Mouse (Mus musculus): ENCODE measurements around the gene Chn1. TPM values are rescaled to one million over a fixed set of nuclear protein-coding genes. Genes with fewer than 3 reads are reported as not detected.

The Chn1 gene
- polyA plus RNA-seq, 1 experiment from 2014 or later = 116 TPM

GRCm38 (mm10) chr2:73636387-73636786 is 138.8 kb downstream of the Chn1 start:
- 84% methylated on average over 3 of the region's 3 CpGs for WGBS

GRCm38 (mm10) chr2:73631816-73632215 is 143.3 kb downstream of the Chn1 start:
- Histone ChIP-seq H3K4me1 (ENCODE audit: control insufficient read depth, insufficient read depth, low read length) (no peaks in the 10 kb centered on the region), H3K9me3 (ENCODE audit: control insufficient read depth, low read length) (no peaks in the 10 kb centered on the region), H3K4me2 (ENCODE audit: low read depth) (no peak overlapping the region), H3K27ac (ENCODE audit: low read depth, low read length) (no peak overlapping the region), H3K4me3 (ENCODE audit: low read depth, low read length) (no peak overlapping the region), H3K27me3 (ENCODE audit: control insufficient read depth, insufficient read depth, low read length) (no peaks in the 10 kb centered on the region), H3K36me3 (ENCODE audit: control insufficient read depth, insufficient read depth, low read length) (no peaks in the 10 kb centered on the region), H3K9ac (ENCODE audit: low read length) (no peak overlapping the region)
- DNase-seq (ENCODE audit: low spot score) (no peak), ATAC-seq (ENCODE audit: insufficient read depth, low FRiP score, low TSS enrichment) (no peak)
- WGBS = 92% methylated on average over 7 of the region's 7 CpGs

More at GRCm38 (mm10) chr2:73636387-73636786, 138.8 kb downstream of the Chn1 start:
- ATAC-seq (ENCODE audit: insufficient read depth, low FRiP score, low TSS enrichment) (no peak), DNase-seq (ENCODE audit: low spot score) (no peak)
- Histone ChIP-seq H3K9ac (ENCODE audit: low read length) (no peak overlapping the region), H3K27ac (ENCODE audit: low read depth, low read length) (no peak overlapping the region), H3K4me1 (ENCODE audit: control insufficient read depth, insufficient read depth, low read length) (no peaks in the 10 kb centered on the region), H3K27me3 (ENCODE audit: control insufficient read depth, insufficient read depth, low read length) (no peaks in the 10 kb centered on the region), H3K36me3 (ENCODE audit: control insufficient read depth, insufficient read depth, low read length) (no peaks in the 10 kb centered on the region), H3K4me2 (ENCODE audit: low read depth) (no peak overlapping the region), H3K4me3 (ENCODE audit: low read depth, low read length) (no peak overlapping the region), H3K9me3 (ENCODE audit: control insufficient read depth, low read length) (no peaks in the 10 kb centered on the region)

GRCm38 (mm10) chr2:73618486-73619052 is 156.6 kb downstream of the Chn1 start:
- ATAC-seq (ENCODE audit: insufficient read depth, low FRiP score, low TSS enrichment) (no peak), DNase-seq (ENCODE audit: low spot score) (no peak)
- Histone ChIP-seq H3K4me3 (ENCODE audit: low read depth, low read length) (no peak overlapping the region), H3K9ac (ENCODE audit: low read length) (no peak overlapping the region), H3K4me2 (ENCODE audit: low read depth) (no peak overlapping the region), H3K36me3 (ENCODE audit: control insufficient read depth, insufficient read depth, low read length) (no peaks in the 10 kb centered on the region; the same call in 1 of the 2 replicates), H3K27me3 (ENCODE audit: control insufficient read depth, insufficient read depth, low read length) (no peaks in the 10 kb centered on the region), H3K27ac (ENCODE audit: low read depth, low read length) (no peak overlapping the region), H3K9me3 (ENCODE audit: control insufficient read depth, low read length) (no peaks in the 10 kb centered on the region), H3K4me1 (ENCODE audit: control insufficient read depth, insufficient read depth, low read length) (no peaks in the 10 kb centered on the region)
- 60% methylated on average over 4 of the region's 4 CpGs for WGBS

- no peak for ATAC-seq (ENCODE audit: insufficient read depth, low FRiP score, low TSS enrichment)
Measured at GRCm38 (mm10) chr2:73616434-73617057, 158.6 kb downstream of the Chn1 start.

GRCm38 (mm10) chr2:73615456-73615855 is 159.7 kb downstream of the Chn1 start:
- peaks cover 3% of the 10 kb centered on the region for H3K36me3 ChIP-seq (ENCODE audit: control insufficient read depth, insufficient read depth, low read length)
- WGBS = 89% methylated on average over 5 of the region's 5 CpGs
- H3K9me3 ChIP-seq (ENCODE audit: control insufficient read depth, low read length) = no peaks in the 10 kb centered on the region
- no peaks in the 10 kb centered on the region for H3K4me1 ChIP-seq (ENCODE audit: control insufficient read depth, insufficient read depth, low read length)
- ATAC-seq (ENCODE audit: insufficient read depth, low FRiP score, low TSS enrichment) (no peak), DNase-seq (ENCODE audit: low spot score) (no peak)
- no peak overlapping the region for H3K4me2 ChIP-seq (ENCODE audit: low read depth)
- H3K27me3 ChIP-seq (ENCODE audit: control insufficient read depth, insufficient read depth, low read length) = no peaks in the 10 kb centered on the region
- no peak overlapping the region for H3K4me3 ChIP-seq (ENCODE audit: low read depth, low read length)
- H3K27ac ChIP-seq (ENCODE audit: low read depth, low read length) = no peak overlapping the region
- no peak overlapping the region for H3K9ac ChIP-seq (ENCODE audit: low read length)

More at GRCm38 (mm10) chr2:73616434-73617057, 158.6 kb downstream of the Chn1 start:
- Histone ChIP-seq H3K4me3 (ENCODE audit: low read depth, low read length) (no peak overlapping the region), H3K4me2 (ENCODE audit: low read depth) (no peak overlapping the region), H3K9me3 (ENCODE audit: control insufficient read depth, low read length) (no peaks in the 10 kb centered on the region), H3K9ac (ENCODE audit: low read length) (no peak overlapping the region), H3K4me1 (ENCODE audit: control insufficient read depth, insufficient read depth, low read length) (no peaks in the 10 kb centered on the region), H3K36me3 (ENCODE audit: control insufficient read depth, insufficient read depth, low read length) (peaks cover 3% of the 10 kb centered on the region), H3K27me3 (ENCODE audit: control insufficient read depth, insufficient read depth, low read length) (no peaks in the 10 kb centered on the region), H3K27ac (ENCODE audit: low read depth, low read length) (no peak overlapping the region)
- WGBS = 82% methylated on average over 17 of the region's 17 CpGs
- DNase-seq (ENCODE audit: low spot score) = no peak

- H3K4me3 ChIP-seq (ENCODE audit: low read depth, low read length) = no peak overlapping the region
- DNase-seq (ENCODE audit: low spot score) = no peak
- WGBS = 93% methylated on average over 8 of the region's 8 CpGs
Measured at GRCm38 (mm10) chr2:73614303-73614702, 160.8 kb downstream of the Chn1 start.

GRCm38 (mm10) chr2:73612941-73613340 is 162.2 kb downstream of the Chn1 start:
- DNase-seq (ENCODE audit: low spot score) = no peak
- no peak overlapping the region for H3K27ac ChIP-seq (ENCODE audit: low read depth, low read length)
- no peak for ATAC-seq (ENCODE audit: insufficient read depth, low FRiP score, low TSS enrichment)
- no peak overlapping the region for H3K4me2 ChIP-seq (ENCODE audit: low read depth)
- no peaks in the 10 kb centered on the region for H3K27me3 ChIP-seq (ENCODE audit: control insufficient read depth, insufficient read depth, low read length)
- H3K4me1 ChIP-seq (ENCODE audit: control insufficient read depth, insufficient read depth, low read length) = no peaks in the 10 kb centered on the region
- no peak overlapping the region for H3K9ac ChIP-seq (ENCODE audit: low read length)
- H3K36me3 ChIP-seq (ENCODE audit: control insufficient read depth, insufficient read depth, low read length) = peaks cover 3% of the 10 kb centered on the region
- no peaks in the 10 kb centered on the region for H3K9me3 ChIP-seq (ENCODE audit: control insufficient read depth, low read length)
- H3K4me3 ChIP-seq (ENCODE audit: low read depth, low read length) = no peak overlapping the region
- WGBS = 89% methylated on average over 7 of the region's 7 CpGs

More at GRCm38 (mm10) chr2:73614303-73614702, 160.8 kb downstream of the Chn1 start:
- H3K27me3 ChIP-seq (ENCODE audit: control insufficient read depth, insufficient read depth, low read length) = no peaks in the 10 kb centered on the region
- no peak overlapping the region for H3K9ac ChIP-seq (ENCODE audit: low read length)
- no peak for ATAC-seq (ENCODE audit: insufficient read depth, low FRiP score, low TSS enrichment)
- no peaks in the 10 kb centered on the region for H3K4me1 ChIP-seq (ENCODE audit: control insufficient read depth, insufficient read depth, low read length)
- H3K36me3 ChIP-seq (ENCODE audit: control insufficient read depth, insufficient read depth, low read length) = peaks cover 3% of the 10 kb centered on the region
- no peak overlapping the region for H3K4me2 ChIP-seq (ENCODE audit: low read depth)
- no peaks in the 10 kb centered on the region for H3K9me3 ChIP-seq (ENCODE audit: control insufficient read depth, low read length)
- H3K27ac ChIP-seq (ENCODE audit: low read depth, low read length) = no peak overlapping the region

GRCm38 (mm10) chr2:73612367-73612914 is 162.7 kb downstream of the Chn1 start:
- H3K4me1 ChIP-seq (ENCODE audit: control insufficient read depth, insufficient read depth, low read length) = no peaks in the 10 kb centered on the region
- H3K9me3 ChIP-seq (ENCODE audit: control insufficient read depth, low read length) = no peaks in the 10 kb centered on the region
- no peak overlapping the region for H3K9ac ChIP-seq (ENCODE audit: low read length)
- ATAC-seq (ENCODE audit: insufficient read depth, low FRiP score, low TSS enrichment) = no peak
- H3K36me3 ChIP-seq (ENCODE audit: control insufficient read depth, insufficient read depth, low read length) = peaks cover 3% of the 10 kb centered on the region
- no peak for DNase-seq (ENCODE audit: low spot score)
- 95% methylated on average over 6 of the region's 6 CpGs for WGBS
- H3K27ac ChIP-seq (ENCODE audit: low read depth, low read length) = no peak overlapping the region
- no peak overlapping the region for H3K4me3 ChIP-seq (ENCODE audit: low read depth, low read length)
- H3K27me3 ChIP-seq (ENCODE audit: control insufficient read depth, insufficient read depth, low read length) = no peaks in the 10 kb centered on the region
- no peak overlapping the region for H3K4me2 ChIP-seq (ENCODE audit: low read depth)

GRCm38 (mm10) chr2:73611798-73612197 is 163.3 kb downstream of the Chn1 start:
- Histone ChIP-seq H3K36me3 (ENCODE audit: control insufficient read depth, insufficient read depth, low read length) (peaks cover 3% of the 10 kb centered on the region), H3K27ac (ENCODE audit: low read depth, low read length) (no peak overlapping the region), H3K27me3 (ENCODE audit: control insufficient read depth, insufficient read depth, low read length) (no peaks in the 10 kb centered on the region), H3K9me3 (ENCODE audit: control insufficient read depth, low read length) (no peaks in the 10 kb centered on the region), H3K9ac (ENCODE audit: low read length) (no peak overlapping the region), H3K4me2 (ENCODE audit: low read depth) (no peak overlapping the region), H3K4me1 (ENCODE audit: control insufficient read depth, insufficient read depth, low read length) (no peaks in the 10 kb centered on the region), H3K4me3 (ENCODE audit: low read depth, low read length) (no peak overlapping the region)
- DNase-seq (ENCODE audit: low spot score) = no peak
- no peak for ATAC-seq (ENCODE audit: insufficient read depth, low FRiP score, low TSS enrichment)
- WGBS = 79% methylated on average over 6 of the region's 6 CpGs

Data from neural tube, embryonic 11.5 days (tissue).